Mouse (Mus musculus) limb, embryonic 11.5 days (tissue): ENCODE measurements around the gene Srp72. TPM values are rescaled to one million over a fixed set of nuclear protein-coding genes. Genes with fewer than 3 reads are reported as not detected.
"Not testable (repeated sequence)": the region's sequence is repeated elsewhere in the genome, so short reads cannot be mapped to it uniquely, and the experiment has no call there.

Experiments used
- ATAC-seq: fragments of 200-750 bp; cut with Nextera tagmentation; 2 replicates; pipeline ENCODE4 v1.8.0; 2017; ENCODE audit warnings: low read depth; ENCODE audit not compliant: insufficient number of reproducible peaks, low FRiP score, low TSS enrichment
- DNase-seq: peaks from one replicate; pipeline ENCODE4 v3.0.0-alpha.2; 2015; ENCODE audit warnings: low spot score
- H3K27ac ChIP-seq: fragments of 300-500 bp; sonication (generic); replicated peaks from 2 replicates; pipeline ENCODE4 v1.5.1; 2014; ENCODE audit warnings: low read depth, mild to moderate bottlenecking, low read length
- H3K27me3 ChIP-seq: fragments of 300-500 bp; sonication (generic); 2 replicates; pipeline ENCODE4 v1.6.1; 2014; ENCODE audit warnings: mild to moderate bottlenecking, low read length, mixed read lengths; ENCODE audit not compliant: control insufficient read depth, insufficient read depth
- H3K36me3 ChIP-seq: fragments of 300-500 bp; sonication (generic); 2 replicates; pipeline ENCODE4 v1.6.1; 2014; ENCODE audit warnings: mild to moderate bottlenecking, low read length, moderate library complexity, mixed read lengths; ENCODE audit not compliant: control insufficient read depth, insufficient read depth
- H3K4me1 ChIP-seq: fragments of 300-500 bp; sonication (generic); 2 replicates; pipeline ENCODE4 v1.6.1; 2014; ENCODE audit warnings: low read length, mixed read lengths; ENCODE audit not compliant: control insufficient read depth, insufficient read depth
- H3K4me2 ChIP-seq: fragments of 300-500 bp; sonication (generic); 2 replicates; pipeline ENCODE4 v1.6.1; 2014; ENCODE audit warnings: low read depth, mild to moderate bottlenecking, moderate library complexity; ENCODE audit not compliant: severe bottlenecking
- H3K4me3 ChIP-seq: fragments of 300-500 bp; sonication (generic); 2 replicates; pipeline ENCODE4 v1.5.1; 2014; ENCODE audit warnings: low read depth, low read length
- H3K9ac ChIP-seq: fragments of 300-500 bp; sonication (generic); 2 replicates; pipeline ENCODE4 v1.6.1; 2014; ENCODE audit warnings: mild to moderate bottlenecking, low read length
- H3K9me3 ChIP-seq: fragments of 300-500 bp; sonication (generic); 2 replicates; pipeline ENCODE4 v1.6.1; 2016; ENCODE audit warnings: low read length; ENCODE audit not compliant: control insufficient read depth
- WGBS: fragments of 180-500 bp; shearing (Covaris S2); extraction: QIAGEN DNeasy Blood & Tissue Kit; methylation state at CpG from one replicate; pipeline ENCODE4 v1.1.7; 2014; 5-methylcytosine and 5-hydroxymethylcytosine counted together
- polyA plus RNA-seq: library from polyadenylated mRNA; unstranded; fragments of >200 nt; fragmentation: Nextera tagmentation; extraction: Ambion mirVana; gene quantifications from 2 replicates; pipeline ENCODE4 v1.2.1, GENCODE M21; 2014

The Srp72 gene
- polyA plus RNA-seq, 1 experiment from 2014 or later = 88.6 TPM

DNA sequence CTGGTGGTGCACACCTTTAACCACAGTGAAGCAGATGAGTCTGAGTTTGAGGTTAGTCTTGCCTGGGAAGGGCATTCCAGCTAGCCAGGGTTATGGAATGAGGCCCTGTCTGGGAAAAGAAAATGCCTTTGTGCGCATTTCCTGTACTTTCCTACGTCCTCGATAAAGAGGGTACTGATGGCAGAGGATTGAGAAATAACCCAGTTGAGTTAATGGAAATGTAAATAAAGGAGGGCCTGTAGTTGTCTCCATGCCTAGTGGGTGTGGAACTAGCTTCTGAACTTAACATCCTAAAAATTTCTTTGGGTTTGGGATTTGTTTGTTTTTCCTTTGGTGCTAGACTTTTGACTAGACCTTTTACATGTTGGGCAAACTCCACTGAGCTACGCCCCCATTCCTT, 19.0 kb upstream of the Srp72 start:
- no peak overlapping the region for H3K4me2 ChIP-seq

DNA sequence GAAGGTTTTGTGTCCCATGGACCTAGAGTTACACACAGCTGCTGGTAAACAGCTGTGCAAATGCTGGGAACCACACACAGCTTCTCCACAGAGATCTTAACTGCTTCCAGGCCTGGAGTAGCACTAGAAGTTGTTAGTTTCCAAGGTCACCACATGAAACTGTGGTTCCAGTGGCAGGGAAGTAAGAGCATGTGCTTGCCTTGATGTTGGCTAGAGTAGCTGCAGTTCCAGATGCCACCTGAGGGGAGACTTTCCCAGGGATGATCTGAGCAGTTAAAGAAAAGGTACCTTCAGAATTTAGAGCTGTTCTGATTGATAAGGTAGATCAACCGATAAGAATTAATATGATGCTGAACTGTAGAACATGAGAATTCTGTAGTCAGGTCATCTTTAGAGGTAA, 16.5 kb upstream of the Srp72 start:
- no peak for DNase-seq

More for the DNA sequence above, 19.0 kb upstream of the Srp72 start:
- no peak overlapping the region for H3K27ac ChIP-seq
- no peak overlapping the region for H3K4me3 ChIP-seq
- peaks cover 22% of the 10 kb centered on the region for H3K36me3 ChIP-seq
- DNase-seq (no peak), ATAC-seq (no peak)
- WGBS = 90% methylated on average over 4 of the region's 4 CpGs
- no peaks in the 10 kb centered on the region for H3K9me3 ChIP-seq
- H3K4me1 ChIP-seq = no peaks in the 10 kb centered on the region
- H3K27me3 ChIP-seq = no peaks in the 10 kb centered on the region
- H3K9ac ChIP-seq = no peak overlapping the region

GRCm38 (mm10) chr5:76959587-76959986, 14.9 kb upstream of the Srp72 start:
- DNase-seq (no peak), ATAC-seq (no peak)
- no peaks in the 10 kb centered on the region for H3K27me3 ChIP-seq
- no peak overlapping the region for H3K9ac ChIP-seq
- 84% methylated on average over 5 of the region's 5 CpGs for WGBS
- H3K9me3 ChIP-seq = no peaks in the 10 kb centered on the region
- no peak overlapping the region for H3K27ac ChIP-seq
- peaks cover 29% of the 10 kb centered on the region for H3K36me3 ChIP-seq
- no peak overlapping the region for H3K4me3 ChIP-seq
- H3K4me1 ChIP-seq = no peaks in the 10 kb centered on the region
- no peak overlapping the region for H3K4me2 ChIP-seq

More for the DNA sequence above, 16.5 kb upstream of the Srp72 start:
- H3K4me2 ChIP-seq = no peak overlapping the region
- H3K27ac ChIP-seq = no peak overlapping the region
- 100% methylated on average over 1 of the region's 1 CpGs for WGBS
- H3K4me1 ChIP-seq = no peaks in the 10 kb centered on the region
- no peaks in the 10 kb centered on the region for H3K9me3 ChIP-seq
- H3K27me3 ChIP-seq = no peaks in the 10 kb centered on the region
- H3K4me3 ChIP-seq = no peak overlapping the region
- H3K9ac ChIP-seq = no peak overlapping the region
- peaks cover 31% of the 10 kb centered on the region for H3K36me3 ChIP-seq
- ATAC-seq = no peak

DNA sequence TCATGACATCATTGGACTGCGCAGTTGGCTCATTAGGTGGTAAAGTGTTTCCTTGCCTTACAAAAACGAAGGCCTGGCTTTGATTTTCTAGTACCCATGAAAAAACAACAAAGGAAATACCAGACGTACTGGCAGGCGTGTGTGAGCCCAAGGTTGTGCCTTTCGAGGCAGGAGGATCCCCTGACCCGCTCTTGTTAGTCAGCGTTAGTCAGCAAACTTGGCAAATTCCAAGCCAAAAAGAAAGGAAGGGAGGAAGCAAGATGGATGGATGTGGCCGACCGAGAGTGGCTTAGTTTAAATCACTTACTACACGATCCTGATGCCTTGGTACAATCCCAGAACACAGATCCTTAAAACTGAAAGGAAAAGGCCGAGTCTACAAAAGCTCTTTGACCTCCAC, 11.9 kb upstream of the Srp72 start:
- WGBS = 80% methylated on average over 11 of the region's 11 CpGs
- Histone ChIP-seq H3K27ac (no peak overlapping the region), H3K9ac (no peak overlapping the region), H3K4me3 (no peak overlapping the region), H3K4me1 (no peaks in the 10 kb centered on the region), H3K4me2 (no peak overlapping the region), H3K27me3 (no peaks in the 10 kb centered on the region), H3K36me3 (peaks cover 19% of the 10 kb centered on the region), H3K9me3 (no peaks in the 10 kb centered on the region)
- ATAC-seq (no peak), DNase-seq (no peak)

GRCm38 (mm10) chr5:76964651-76965050, 9.8 kb upstream of the Srp72 start:
- peaks cover 23% of the 10 kb centered on the region for H3K36me3 ChIP-seq
- DNase-seq (no peak), ATAC-seq (no peak)
- H3K4me3 ChIP-seq = no peak overlapping the region
- no peak overlapping the region for H3K9ac ChIP-seq
- no peak overlapping the region for H3K27ac ChIP-seq
- WGBS = 93% methylated on average over 3 of the region's 3 CpGs
- H3K27me3 ChIP-seq = no peaks in the 10 kb centered on the region
- no peaks in the 10 kb centered on the region for H3K9me3 ChIP-seq
- H3K4me2 ChIP-seq = no peak overlapping the region
- no peaks in the 10 kb centered on the region for H3K4me1 ChIP-seq

DNA sequence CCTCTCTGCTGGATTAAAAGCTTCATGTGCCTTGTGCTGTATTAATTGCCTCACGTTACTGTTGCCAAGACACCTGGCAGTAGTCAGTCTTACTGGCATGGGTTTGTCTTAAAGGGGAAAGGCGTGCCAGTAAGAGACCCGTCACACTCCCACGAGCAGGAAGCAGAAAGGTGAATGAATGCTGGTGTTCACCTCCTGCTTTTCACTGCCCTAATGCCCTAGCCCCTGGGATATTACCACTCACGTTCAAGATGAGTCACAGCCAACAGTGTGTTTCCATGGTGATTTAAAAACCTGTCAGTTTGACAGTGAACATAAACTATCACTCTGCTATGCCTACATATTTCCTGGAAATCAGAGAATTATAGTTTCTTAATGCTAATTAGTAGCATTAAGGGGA, 5.2 kb upstream of the Srp72 start:
- DNase-seq (no peak), ATAC-seq (no peak)
- Histone ChIP-seq H3K9me3 (no peaks in the 10 kb centered on the region), H3K9ac (no peak overlapping the region), H3K4me3 (no peak overlapping the region), H3K4me1 (0 out of 2 replicates have a peak, but pooled peaks cover 5% of the 10 kb centered on the region), H3K27ac (no peak overlapping the region), H3K27me3 (no peaks in the 10 kb centered on the region), H3K4me2 (no peak overlapping the region), H3K36me3 (peaks cover 12% of the 10 kb centered on the region)
- WGBS = 87% methylated on average over 5 of the region's 5 CpGs

DNA sequence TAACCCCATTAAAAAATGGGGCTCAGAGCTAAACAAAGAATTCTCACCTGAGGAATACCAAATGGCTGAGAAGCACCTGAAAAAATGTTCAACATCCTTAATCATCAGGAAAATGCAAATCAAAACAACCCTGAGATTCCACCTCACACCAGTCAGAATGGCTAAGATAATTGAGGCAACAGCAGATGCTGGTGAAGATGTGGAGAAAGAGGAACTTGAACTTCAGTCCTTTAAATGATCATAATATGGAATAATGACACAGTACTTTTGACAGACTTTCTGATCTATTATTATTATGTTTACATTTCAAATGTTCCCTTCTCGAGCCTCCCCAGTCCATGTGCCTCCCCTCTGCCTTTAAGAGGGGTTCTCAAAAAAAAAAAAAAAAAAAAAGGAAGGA, 3.4 kb upstream of the Srp72 start:
- H3K4me1 ChIP-seq, H3K27ac ChIP-seq, H3K4me3 ChIP-seq, DNase-seq, H3K27me3 ChIP-seq, H3K4me2 ChIP-seq, ATAC-seq, H3K9me3 ChIP-seq, H3K9ac ChIP-seq: not testable (repeated sequence)
- peaks cover 12% of the 10 kb centered on the region for H3K36me3 ChIP-seq
- WGBS = 75% methylated on average over 1 of the region's 1 CpGs

DNA sequence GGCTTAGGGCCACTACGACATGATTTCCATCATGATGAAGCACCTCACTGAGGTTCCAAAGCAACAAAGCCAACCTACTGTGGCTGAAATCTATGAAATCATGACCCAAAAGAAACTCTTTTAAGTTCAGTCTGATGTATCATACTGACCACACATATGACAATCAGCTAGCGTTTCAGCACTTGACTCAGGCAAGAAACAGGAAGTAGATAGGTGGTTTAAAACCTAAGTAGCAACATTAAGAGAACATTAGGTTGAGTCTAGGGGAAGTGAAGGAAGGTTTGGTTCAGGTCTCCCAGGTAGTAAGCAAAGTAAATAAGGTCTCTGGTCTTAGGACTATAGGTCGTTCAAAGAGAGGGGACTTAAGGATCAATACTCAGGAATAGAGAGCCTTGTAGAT, 995 bp upstream of the Srp72 start:
- DNase-seq (no peak), ATAC-seq (no peak)
- 70% methylated on average over 3 of the region's 3 CpGs for WGBS
- Histone ChIP-seq H3K9me3 (no peaks in the 10 kb centered on the region), H3K36me3 (peaks cover 16% of the 10 kb centered on the region), H3K4me1 (0 out of 2 replicates have a peak, but pooled peaks cover 5% of the 10 kb centered on the region), H3K4me2 (peak overlapping the region; percentile 81), H3K4me3 (peak overlapping the region; percentile 62), H3K27ac (no peak overlapping the region), H3K9ac (peak overlapping the region; percentile 0; the same call in 1 of the 2 replicates), H3K27me3 (no peaks in the 10 kb centered on the region)

DNA sequence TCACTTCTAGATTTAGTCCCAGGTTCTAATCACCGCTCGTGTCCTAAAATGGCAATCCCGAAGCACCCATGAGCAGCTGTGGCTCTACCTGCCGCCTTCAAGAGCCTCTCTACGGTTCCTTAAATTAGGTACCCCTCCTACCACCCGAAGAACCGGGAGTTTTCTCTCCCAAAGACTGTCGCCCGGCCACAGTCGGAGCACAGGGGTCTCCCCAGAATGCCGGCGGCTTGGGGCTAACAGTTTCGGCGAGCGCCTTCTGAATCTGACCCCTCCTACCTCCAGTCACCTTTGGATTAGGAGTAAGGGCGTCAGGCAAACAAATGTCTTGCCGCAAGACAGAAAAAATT, 303 bp upstream of the Srp72 start:
- Histone ChIP-seq H3K4me2 (peak overlapping the region; percentile 81), H3K9ac (peak overlapping the region; percentile 0; the same call in 1 of the 2 replicates), H3K36me3 (peaks cover 12% of the 10 kb centered on the region), H3K27ac (no peak overlapping the region), H3K4me3 (peak overlapping the region; percentile 62), H3K4me1 (0 out of 2 replicates have a peak, but pooled peaks cover 5% of the 10 kb centered on the region), H3K9me3 (no peaks in the 10 kb centered on the region), H3K27me3 (no peaks in the 10 kb centered on the region)
- 4% methylated on average over 17 of the region's 17 CpGs for WGBS
- DNase-seq (no peak), ATAC-seq (0 out of 2 replicates have a peak, but pooled peaks have one; percentile 41)
